Mouse (Mus musculus) small intestine, adult 2 months (tissue): ENCODE results near the gene Foxp1. TPM values are rescaled to one million over a fixed set of nuclear protein-coding genes. Genes with fewer than 3 reads are reported as not detected.

Experiments
- H3K27ac ChIP-seq: fragments of 200-500 bp; 2 replicates; pipeline ENCODE4 v1.5.1; 2012; ENCODE audit warnings: low read depth, low read length, control low read depth, inconsistent platforms; ENCODE audit not compliant: insufficient read depth
- H3K27me3 ChIP-seq: fragments of 200-500 bp; 2 replicates; pipeline ENCODE4 v1.6.1; 2012; ENCODE audit warnings: mild to moderate bottlenecking, moderate library complexity, low read length, inconsistent platforms; ENCODE audit not compliant: control insufficient read depth, insufficient read depth
- H3K36me3 ChIP-seq: fragments of 200-500 bp; 2 replicates; pipeline ENCODE4 v1.6.1; 2012; ENCODE audit warnings: mild to moderate bottlenecking, low read length, control low read depth, inconsistent platforms; ENCODE audit not compliant: control insufficient read depth, insufficient read depth
- H3K4me1 ChIP-seq: fragments of 200-500 bp; 2 replicates; pipeline ENCODE4 v1.6.1; 2012; ENCODE audit warnings: low read length, inconsistent platforms, mixed read lengths; ENCODE audit not compliant: control insufficient read depth, insufficient read depth, insufficient read length
- H3K4me3 ChIP-seq: fragments of 200-500 bp; 2 replicates; pipeline ENCODE4 v1.5.1; 2012; ENCODE audit warnings: low read depth, mild to moderate bottlenecking, control low read depth, inconsistent platforms, low read length, moderate library complexity
- CTCF ChIP-seq: fragments of 200-500 bp; IDR thresholded peaks from 2 replicates; pipeline ENCODE4 v1.5.1; 2012; ENCODE audit warnings: low read depth, mild to moderate bottlenecking, control low read depth, inconsistent platforms, low read length, moderate library complexity, mixed read lengths; ENCODE audit not compliant: insufficient replicate concordance, insufficient read length; ENCODE audit errors: extremely low read depth
- POLR2A ChIP-seq: fragments of 200-500 bp; IDR thresholded peaks from 2 replicates; pipeline ENCODE4 v1.6.1; 2012; ENCODE audit warnings: low read depth, mild to moderate bottlenecking, control low read depth, inconsistent platforms, low read length, moderate library complexity
- WGBS: fragments of 180-500 bp; shearing (Covaris S2); methylation state at CpG from one replicate; pipeline ENCODE4 v1.1.7; 2018; 5-methylcytosine and 5-hydroxymethylcytosine counted together
- polyA plus RNA-seq: library from polyadenylated mRNA; depleted of rRNA; stranded (reverse); fragments of >200 nt; gene quantifications from 2 replicates; pipeline ENCODE4 v1.2.3, GENCODE M21; 2012

Gene Foxp1
- polyA plus RNA-seq, 1 experiment, result 52.2 TPM

DNA sequence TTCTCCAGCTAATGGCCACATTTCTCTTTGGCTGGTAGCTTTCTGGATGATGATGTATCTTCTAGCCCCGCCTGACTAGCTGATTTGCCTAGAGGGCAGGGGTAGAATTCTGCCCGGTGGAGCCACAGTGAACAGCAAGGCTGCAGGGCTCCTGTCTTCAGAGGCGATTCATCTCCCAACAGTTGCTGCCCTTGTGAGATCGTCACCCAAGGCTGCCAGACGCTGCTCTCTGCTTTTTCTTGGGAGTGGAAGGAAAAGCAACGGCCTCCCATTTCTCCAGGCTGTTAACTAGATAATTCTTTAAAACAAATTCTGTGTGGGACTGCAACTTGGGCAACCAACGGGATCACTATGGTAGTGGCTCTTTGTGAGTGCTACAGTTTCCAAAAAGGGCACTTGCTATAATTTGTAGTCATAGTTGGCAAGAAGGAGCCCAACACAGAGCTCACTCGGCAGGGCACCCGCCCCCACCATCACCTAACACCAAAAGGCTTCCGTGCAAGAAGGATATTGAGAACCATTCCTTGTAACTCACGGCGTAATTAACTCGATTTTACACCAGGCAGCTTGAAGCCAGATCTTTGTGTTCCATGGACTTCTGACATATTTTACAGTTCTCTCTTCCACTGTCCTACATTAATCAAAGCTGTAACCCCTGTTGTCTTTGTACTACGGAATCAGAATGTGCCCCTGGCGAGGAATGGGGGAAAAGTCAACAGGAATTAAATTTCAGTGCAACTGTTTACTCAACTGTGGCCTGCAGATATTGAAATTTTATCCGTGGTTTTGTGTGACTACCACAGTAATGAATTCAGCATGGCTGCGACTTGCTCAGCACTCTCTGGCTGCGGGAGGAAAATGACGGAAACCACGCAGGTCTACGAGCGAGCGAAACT, 362.8 kb downstream of the Foxp1 start:
- no peaks in the 10 kb centered on the region for H3K4me1 ChIP-seq
- 81% methylated on average over 23 of the region's 23 CpGs for WGBS
- H3K4me3 ChIP-seq, result no peak overlapping the region
- H3K27ac ChIP-seq, result no peak overlapping the region
- no peak for TF ChIP-seq POLR2A
- TF ChIP-seq CTCF, result no peak
- 0 out of 2 replicates have a peak, but pooled peaks cover 2% of the 10 kb centered on the region for H3K36me3 ChIP-seq
- no peaks in the 10 kb centered on the region for H3K27me3 ChIP-seq

DNA sequence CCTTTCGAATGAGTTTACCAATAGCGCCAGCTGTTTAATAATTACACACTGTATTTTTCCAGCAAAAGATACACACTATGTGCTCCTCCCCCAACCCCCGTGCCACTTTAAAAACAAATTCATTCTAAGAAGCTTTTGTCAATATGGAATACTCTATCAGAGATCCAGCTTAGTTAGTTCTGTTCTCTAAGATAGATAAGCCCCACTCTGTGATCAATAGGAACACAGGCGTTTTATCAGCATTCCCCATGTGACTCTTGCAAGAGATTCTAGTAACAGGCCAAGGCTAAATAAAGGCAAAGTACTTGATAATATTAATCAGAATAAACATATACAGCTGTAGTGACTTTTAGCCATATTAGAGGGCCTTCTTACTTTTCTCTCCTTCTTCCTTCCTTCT, 368.8 kb downstream of the Foxp1 start:
- Histone ChIP-seq H3K4me3 (no peak overlapping the region), H3K27me3 (no peaks in the 10 kb centered on the region), H3K27ac (no peak overlapping the region), H3K4me1 (no peaks in the 10 kb centered on the region), H3K36me3 (no peaks in the 10 kb centered on the region)
- no peak for TF ChIP-seq CTCF
- TF ChIP-seq POLR2A, result no peak
- WGBS, result 66% methylated on average over 4 of the region's 4 CpGs

DNA sequence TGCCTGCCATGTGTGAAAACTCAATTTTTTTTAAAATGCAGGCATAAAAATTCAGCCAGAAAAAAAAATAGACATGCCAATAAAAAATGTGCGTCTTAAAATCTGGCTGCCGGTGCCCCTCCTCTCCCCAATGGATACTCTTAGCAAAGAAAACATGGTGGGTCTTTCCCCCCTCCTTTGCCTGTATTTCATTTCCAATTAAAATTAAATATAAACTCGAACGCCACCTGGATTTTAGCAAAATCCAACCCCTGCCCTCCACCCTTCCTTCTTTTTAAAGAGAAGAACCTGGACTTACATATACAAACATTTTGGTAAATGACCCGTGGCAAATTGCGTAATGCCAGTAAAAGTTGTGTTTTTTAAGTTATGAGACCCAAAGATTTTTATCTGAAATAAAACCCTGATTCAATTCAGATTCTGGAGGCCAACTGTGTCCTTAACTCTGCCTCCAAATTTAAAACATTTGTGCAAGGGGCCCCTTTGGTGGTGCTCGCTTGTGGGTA, 376.1 kb downstream of the Foxp1 start:
- Histone ChIP-seq H3K4me3 (no peak overlapping the region), H3K4me1 (peaks cover 7% of the 10 kb centered on the region; the same call in 1 of the 2 replicates), H3K36me3 (no peaks in the 10 kb centered on the region; the same call in 1 of the 2 replicates), H3K27me3 (no peaks in the 10 kb centered on the region), H3K27ac (no peak overlapping the region)
- TF ChIP-seq CTCF (no peak), POLR2A (no peak)
- WGBS, result 93% methylated on average over 7 of the region's 7 CpGs

DNA sequence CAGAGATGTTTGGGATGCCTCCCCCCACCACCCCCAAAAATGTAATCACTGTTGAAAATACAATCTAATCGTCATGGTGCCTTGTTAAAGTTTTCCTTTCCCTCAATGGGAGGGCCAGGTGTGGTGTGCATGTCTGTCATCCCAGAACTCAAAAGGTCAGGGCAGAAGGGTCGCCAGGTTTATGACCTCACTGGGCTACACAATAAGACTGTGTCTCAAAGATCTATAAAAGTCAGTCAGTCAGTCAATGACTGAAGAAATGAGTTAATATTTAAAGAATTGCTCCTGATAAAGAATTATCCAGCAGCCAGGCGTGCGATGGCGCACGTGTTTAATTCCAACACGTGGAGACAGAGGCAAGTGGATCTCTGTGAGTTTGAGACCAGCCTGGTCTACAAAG, 377.5 kb downstream of the Foxp1 start:
- WGBS, result 36% methylated on average over 7 of the region's 7 CpGs
- no peaks in the 10 kb centered on the region for H3K27me3 ChIP-seq
- H3K36me3 ChIP-seq, result no peaks in the 10 kb centered on the region; the same call in 1 of the 2 replicates
- no peak overlapping the region for H3K27ac ChIP-seq
- peaks cover 7% of the 10 kb centered on the region; the same call in 1 of the 2 replicates for H3K4me1 ChIP-seq
- TF ChIP-seq POLR2A (no peak), CTCF (no peak)
- no peak overlapping the region for H3K4me3 ChIP-seq

DNA sequence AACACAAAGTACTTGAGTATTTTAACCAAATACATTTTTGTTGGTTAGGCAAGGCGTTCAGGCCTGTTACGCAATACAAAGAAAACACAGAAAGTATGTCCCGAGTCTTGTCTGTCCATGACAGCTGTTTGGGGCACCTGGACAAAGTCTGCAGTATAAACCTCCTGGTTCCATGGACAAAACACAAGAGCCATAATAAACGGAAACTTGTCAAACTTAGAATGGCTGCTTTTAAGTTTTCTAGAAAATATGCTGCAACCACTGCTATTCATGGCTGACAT, 378.8 kb downstream of the Foxp1 start:
- TF ChIP-seq POLR2A (no peak), CTCF (no peak)
- Histone ChIP-seq H3K4me1 (peaks cover 7% of the 10 kb centered on the region; the same call in 1 of the 2 replicates), H3K27ac (no peak overlapping the region), H3K36me3 (peaks cover 2% of the 10 kb centered on the region; the same call in 1 of the 2 replicates), H3K4me3 (no peak overlapping the region), H3K27me3 (no peaks in the 10 kb centered on the region)
- WGBS, result 41% methylated on average over 4 of the region's 4 CpGs

DNA sequence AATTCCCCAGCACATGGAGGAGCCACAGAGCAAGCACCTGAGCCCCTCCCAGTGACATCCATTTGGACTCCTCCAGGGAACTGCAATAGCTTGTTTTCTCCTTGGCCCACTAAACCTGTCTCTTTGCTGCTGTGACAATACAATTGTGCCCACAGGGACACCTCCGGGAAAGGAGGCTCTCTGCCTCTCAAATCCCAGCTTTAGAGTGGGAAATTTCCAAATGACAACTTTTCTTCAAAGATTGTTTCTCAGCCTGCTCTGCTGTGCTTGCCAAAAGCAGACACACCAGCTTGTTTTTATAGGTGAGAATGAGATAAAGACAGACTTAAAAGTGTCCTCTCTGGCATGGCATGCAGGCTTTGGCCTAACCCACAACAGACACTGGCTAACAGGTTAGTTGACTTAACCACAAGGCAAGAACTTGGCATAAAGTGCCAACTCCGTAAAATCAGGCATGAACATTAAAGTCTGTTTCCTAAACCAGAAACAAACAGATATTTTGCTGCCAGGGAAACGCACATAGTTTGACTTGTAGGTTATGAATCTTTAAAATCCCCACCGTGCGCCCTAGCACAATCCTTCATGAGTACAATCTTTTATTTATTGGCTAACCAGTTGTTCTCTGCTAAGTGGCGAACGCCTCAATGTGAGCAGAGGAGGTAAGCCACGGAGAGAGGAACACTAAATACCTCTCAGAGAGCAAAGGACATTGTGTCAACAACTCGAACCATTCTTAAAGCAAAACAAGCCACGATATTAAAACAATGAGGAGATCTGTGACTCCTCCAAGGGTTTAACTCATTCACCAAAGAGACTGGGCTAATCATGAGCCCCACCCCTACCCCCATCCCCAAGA, 379.4 kb downstream of the Foxp1 start:
- WGBS, result 57% methylated on average over 10 of the region's 10 CpGs
- H3K4me3 ChIP-seq, result no peak overlapping the region
- H3K36me3 ChIP-seq, result peaks cover 2% of the 10 kb centered on the region; the same call in 1 of the 2 replicates
- TF ChIP-seq POLR2A (no peak), CTCF (no peak)
- no peaks in the 10 kb centered on the region for H3K27me3 ChIP-seq
- peaks cover 7% of the 10 kb centered on the region; the same call in 1 of the 2 replicates for H3K4me1 ChIP-seq
- no peak overlapping the region for H3K27ac ChIP-seq
